Mouse (Mus musculus): ENCODE measurements around the gene Pigu. TPM values are rescaled to one million over a fixed set of nuclear protein-coding genes. Genes with fewer than 3 reads are reported as not detected.

Gene Pigu
- polyA plus RNA-seq (2015; fragmentation: Nextera tagmentation; extraction: Ambion mirVana), result 19.9 and 21.0 TPM in 2 replicates

- H3K4me1 ChIP-seq (replicated peaks), result peaks cover 30% of the 10 kb centered on the region
- H3K9me3 ChIP-seq (replicated peaks), result no peaks in the 10 kb centered on the region
- H3K36me3 ChIP-seq (replicated peaks), result no peaks in the 10 kb centered on the region
- H3K9ac ChIP-seq, result peak within 1 kb of the TSS; percentile 76
- ATAC-seq (ENCODE audit: insufficient read depth), result peak; percentile 97
- no peaks in the 10 kb centered on the region for H3K27me3 ChIP-seq
- peak within 1 kb of the TSS; percentile 81 for H3K4me2 ChIP-seq
- under 1% methylated on average over 38 of the region's 38 CpGs for WGBS (ENCODE audit: insufficient replicate concordance)
- H3K27ac ChIP-seq (replicated peaks), result peak within 1 kb of the TSS; percentile 80
- peak within 1 kb of the TSS; percentile 74 for H3K4me3 ChIP-seq (replicated peaks)
Observed at GRCm38 (mm10) chr2:155356971-155357591, at the start of gene Pigu. Pigu (minus strand) TSS chr2:155357430.

GRCm38 (mm10) chr2:155404635-155405034, 47.4 kb upstream of the Pigu start:
- Histone ChIP-seq H3K4me3 (replicated peaks) (no peak overlapping the region), H3K4me1 (replicated peaks) (no peaks in the 10 kb centered on the region), H3K27ac (replicated peaks) (no peak overlapping the region), H3K9ac (no peak overlapping the region), H3K4me2 (no peak overlapping the region), H3K9me3 (replicated peaks) (no peaks in the 10 kb centered on the region), H3K27me3 (no peaks in the 10 kb centered on the region), H3K36me3 (replicated peaks) (peaks cover 66% of the 10 kb centered on the region)
- ATAC-seq (ENCODE audit: insufficient read depth), result no peak
- WGBS (ENCODE audit: insufficient replicate concordance), result 69% methylated on average over 1 of the region's 1 CpGs

- Histone ChIP-seq H3K36me3 (replicated peaks) (peaks cover 56% of the 10 kb centered on the region), H3K9ac (no peak overlapping the region), H3K9me3 (replicated peaks) (no peaks in the 10 kb centered on the region), H3K4me3 (replicated peaks) (no peak overlapping the region), H3K27ac (replicated peaks) (no peak overlapping the region), H3K4me1 (replicated peaks) (no peaks in the 10 kb centered on the region), H3K27me3 (no peaks in the 10 kb centered on the region), H3K4me2 (no peak overlapping the region)
- 88% methylated on average over 4 of the region's 4 CpGs for WGBS (ENCODE audit: insufficient replicate concordance)
- ATAC-seq (ENCODE audit: insufficient read depth), result no peak
Observed at GRCm38 (mm10) chr2:155401926-155402325, 44.7 kb upstream of the Pigu start.

- Histone ChIP-seq H3K4me1 (replicated peaks) (no peaks in the 10 kb centered on the region), H3K9me3 (replicated peaks) (no peaks in the 10 kb centered on the region), H3K27me3 (no peaks in the 10 kb centered on the region), H3K27ac (replicated peaks) (no peak overlapping the region), H3K4me3 (replicated peaks) (no peak overlapping the region), H3K9ac (no peak overlapping the region), H3K4me2 (no peak overlapping the region), H3K36me3 (replicated peaks) (peaks cover 44% of the 10 kb centered on the region)
- no peak for ATAC-seq (ENCODE audit: insufficient read depth)
Observed at GRCm38 (mm10) chr2:155400276-155400675, 43.0 kb upstream of the Pigu start.

GRCm38 (mm10) chr2:155394586-155394985, 37.4 kb upstream of the Pigu start:
- H3K9ac ChIP-seq, result no peak overlapping the region
- H3K27ac ChIP-seq (replicated peaks), result no peak overlapping the region
- no peak overlapping the region for H3K4me3 ChIP-seq (replicated peaks)
- no peak overlapping the region for H3K4me2 ChIP-seq
- ATAC-seq (ENCODE audit: insufficient read depth), result no peak
- no peaks in the 10 kb centered on the region for H3K9me3 ChIP-seq (replicated peaks)
- H3K36me3 ChIP-seq (replicated peaks), result peaks cover 36% of the 10 kb centered on the region
- WGBS (ENCODE audit: insufficient replicate concordance), result 79% methylated on average over 5 of the region's 5 CpGs
- H3K27me3 ChIP-seq, result no peaks in the 10 kb centered on the region
- no peaks in the 10 kb centered on the region for H3K4me1 ChIP-seq (replicated peaks)

- 80% methylated on average over 2 of the region's 2 CpGs for WGBS (ENCODE audit: insufficient replicate concordance)
- H3K9me3 ChIP-seq (replicated peaks), result no peaks in the 10 kb centered on the region
- no peak overlapping the region for H3K4me2 ChIP-seq
- H3K27ac ChIP-seq (replicated peaks), result no peak overlapping the region
- no peak overlapping the region for H3K4me3 ChIP-seq (replicated peaks)
- H3K9ac ChIP-seq, result no peak overlapping the region
- 0 out of 2 replicates have a peak, but pooled peaks cover 4% of the 10 kb centered on the region for H3K4me1 ChIP-seq (replicated peaks)
- H3K27me3 ChIP-seq, result peaks cover 10% of the 10 kb centered on the region
- H3K36me3 ChIP-seq (replicated peaks), result peaks cover 26% of the 10 kb centered on the region
- no peak for ATAC-seq (ENCODE audit: insufficient read depth)
Observed at GRCm38 (mm10) chr2:155388573-155388972, 31.3 kb upstream of the Pigu start.

- WGBS (ENCODE audit: insufficient replicate concordance), result 55% methylated on average over 4 of the region's 4 CpGs
Observed at GRCm38 (mm10) chr2:155387052-155387451, 29.8 kb upstream of the Pigu start.

GRCm38 (mm10) chr2:155386534-155386899, 29.3 kb upstream of the Pigu start:
- H3K4me3 ChIP-seq (replicated peaks), result no peak overlapping the region
- H3K4me1 ChIP-seq (replicated peaks), result peaks cover 21% of the 10 kb centered on the region
- WGBS (ENCODE audit: insufficient replicate concordance), result 29% methylated on average over 27 of the region's 27 CpGs
- H3K27me3 ChIP-seq, result peaks cover 10% of the 10 kb centered on the region
- ATAC-seq (ENCODE audit: insufficient read depth), result no peak
- no peak overlapping the region for H3K9ac ChIP-seq
- no peak overlapping the region for H3K27ac ChIP-seq (replicated peaks)
- H3K36me3 ChIP-seq (replicated peaks), result peaks cover 18% of the 10 kb centered on the region
- H3K9me3 ChIP-seq (replicated peaks), result no peaks in the 10 kb centered on the region
- H3K4me2 ChIP-seq, result no peak overlapping the region

More at GRCm38 (mm10) chr2:155387052-155387451, 29.8 kb upstream of the Pigu start:
- Histone ChIP-seq H3K4me1 (replicated peaks) (peaks cover 17% of the 10 kb centered on the region), H3K9me3 (replicated peaks) (no peaks in the 10 kb centered on the region), H3K4me2 (no peak overlapping the region), H3K36me3 (replicated peaks) (peaks cover 18% of the 10 kb centered on the region), H3K4me3 (replicated peaks) (no peak overlapping the region), H3K27me3 (peaks cover 10% of the 10 kb centered on the region), H3K27ac (replicated peaks) (no peak overlapping the region), H3K9ac (no peak overlapping the region)
- no peak for ATAC-seq (ENCODE audit: insufficient read depth)

GRCm38 (mm10) chr2:155385731-155386533, 28.7 kb upstream of the Pigu start:
- H3K9me3 ChIP-seq (replicated peaks), result no peaks in the 10 kb centered on the region
- peaks cover 15% of the 10 kb centered on the region for H3K27me3 ChIP-seq
- WGBS (ENCODE audit: insufficient replicate concordance), result 54% methylated on average over 18 of the region's 18 CpGs
- ATAC-seq (ENCODE audit: insufficient read depth), result no peak
- H3K36me3 ChIP-seq (replicated peaks), result peaks cover 12% of the 10 kb centered on the region
- peaks cover 26% of the 10 kb centered on the region for H3K4me1 ChIP-seq (replicated peaks)
- no peak overlapping the region for H3K9ac ChIP-seq
- H3K27ac ChIP-seq (replicated peaks), result no peak overlapping the region
- H3K4me2 ChIP-seq, result no peak overlapping the region
- no peak overlapping the region for H3K4me3 ChIP-seq (replicated peaks)

- Histone ChIP-seq H3K9me3 (replicated peaks) (no peaks in the 10 kb centered on the region), H3K4me1 (replicated peaks) (peaks cover 29% of the 10 kb centered on the region), H3K27ac (replicated peaks) (no peak overlapping the region), H3K4me2 (no peak overlapping the region), H3K27me3 (peaks cover 24% of the 10 kb centered on the region), H3K36me3 (replicated peaks) (peaks cover 9% of the 10 kb centered on the region), H3K9ac (no peak overlapping the region), H3K4me3 (replicated peaks) (no peak overlapping the region)
- ATAC-seq (ENCODE audit: insufficient read depth), result no peak
- WGBS (ENCODE audit: insufficient replicate concordance), result 16% methylated on average over 7 of the region's 7 CpGs
Observed at GRCm38 (mm10) chr2:155385090-155385489, 27.9 kb upstream of the Pigu start.

- peaks cover 46% of the 10 kb centered on the region for H3K27me3 ChIP-seq
- H3K4me2 ChIP-seq, result peak overlapping the region; percentile 97; the same call in 1 of the 2 replicates
- no peaks in the 10 kb centered on the region for H3K36me3 ChIP-seq (replicated peaks)
- no peak for ATAC-seq (ENCODE audit: insufficient read depth)
- peaks cover 29% of the 10 kb centered on the region for H3K4me1 ChIP-seq (replicated peaks)
- no peak overlapping the region for H3K9ac ChIP-seq
- no peak overlapping the region for H3K27ac ChIP-seq (replicated peaks)
- 0 out of 2 replicates have a peak overlapping the region, but pooled peaks have one; percentile 93 for H3K4me3 ChIP-seq (replicated peaks)
- WGBS (ENCODE audit: insufficient replicate concordance), result 75% methylated on average over 2 of the region's 2 CpGs
- no peaks in the 10 kb centered on the region for H3K9me3 ChIP-seq (replicated peaks)
Observed at GRCm38 (mm10) chr2:155382791-155383438, 25.7 kb upstream of the Pigu start.

All from liver, embryonic 15.5 days (tissue).